Mouse (Mus musculus): ENCODE measurements around the gene 0610040J01Rik. TPM values are rescaled to one million over a fixed set of nuclear protein-coding genes. Genes with fewer than 3 reads are reported as not detected.

0610040J01Rik gene
- polyA plus RNA-seq, 1 experiment from 2014 or later: 1.2 TPM

- H3K4me3 ChIP-seq: no peak overlapping the region
- no peaks in the 10 kb centered on the region for H3K4me1 ChIP-seq
- H3K36me3 ChIP-seq: peaks cover 8% of the 10 kb centered on the region
- no peak overlapping the region for H3K27ac ChIP-seq (replicated peaks)
- H3K9me3 ChIP-seq (replicated peaks): no peaks in the 10 kb centered on the region
- WGBS: 78% methylated on average over 4 of the region's 4 CpGs
- no peaks in the 10 kb centered on the region for H3K27me3 ChIP-seq (ENCODE audit: low read depth, poor library complexity, severe bottlenecking)
- DNase-seq (ENCODE audit: low spot score): no peak
Measured at GRCm38 (mm10) chr5:63918201-63918600, 106.0 kb downstream of the 0610040J01Rik start.

- WGBS: 82% methylated on average over 13 of the region's 13 CpGs
- DNase-seq (ENCODE audit: low spot score): no peak
- H3K36me3 ChIP-seq: peaks cover 50% of the 10 kb centered on the region
Measured at GRCm38 (mm10) chr5:63923305-63924025, 111.3 kb downstream of the 0610040J01Rik start.

GRCm38 (mm10) chr5:63925035-63925628, 113.0 kb downstream of the 0610040J01Rik start:
- no peak for DNase-seq (ENCODE audit: low spot score)
- H3K36me3 ChIP-seq: peaks cover 66% of the 10 kb centered on the region

More at GRCm38 (mm10) chr5:63923305-63924025, 111.3 kb downstream of the 0610040J01Rik start:
- Histone ChIP-seq H3K4me1 (no peaks in the 10 kb centered on the region), H3K9me3 (replicated peaks) (no peaks in the 10 kb centered on the region; the same call in 1 of the 2 replicates), H3K4me3 (no peak overlapping the region), H3K27me3 (ENCODE audit: low read depth, poor library complexity, severe bottlenecking) (no peaks in the 10 kb centered on the region), H3K27ac (replicated peaks) (no peak overlapping the region; the same call in 1 of the 2 replicates)

DNA sequence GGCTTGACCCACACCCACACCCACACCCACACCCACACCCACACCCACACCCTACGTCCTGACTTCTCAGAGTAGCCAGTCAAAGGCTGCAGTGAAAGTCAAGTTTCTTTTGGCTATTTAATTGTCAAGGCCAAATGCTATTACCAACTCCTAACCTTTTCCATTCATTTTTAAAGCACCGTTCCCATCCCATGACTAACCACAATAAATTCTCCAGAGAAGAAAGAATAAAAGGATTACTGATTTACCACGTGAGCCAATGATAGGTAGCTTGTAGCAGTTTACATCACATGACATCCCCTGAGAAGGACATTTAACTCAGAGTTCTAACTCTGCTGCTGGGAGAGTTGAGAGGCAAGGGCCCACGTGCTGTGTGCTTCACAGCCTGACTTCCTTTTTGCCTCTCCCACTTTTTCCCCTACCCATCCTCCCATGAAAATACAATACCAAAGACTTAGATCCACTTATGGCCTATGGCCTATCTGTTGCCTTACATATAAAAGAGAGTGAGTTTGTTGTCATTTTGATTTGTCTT, 118.7 kb downstream of the 0610040J01Rik start:
- H3K36me3 ChIP-seq: peaks cover 52% of the 10 kb centered on the region
- 83% methylated on average over 4 of the region's 4 CpGs for WGBS

More at GRCm38 (mm10) chr5:63925035-63925628, 113.0 kb downstream of the 0610040J01Rik start:
- 95% methylated on average over 14 of the region's 14 CpGs for WGBS
- H3K27ac ChIP-seq (replicated peaks): no peak overlapping the region
- no peak overlapping the region for H3K4me3 ChIP-seq
- no peaks in the 10 kb centered on the region; the same call in 1 of the 2 replicates for H3K9me3 ChIP-seq (replicated peaks)
- no peaks in the 10 kb centered on the region for H3K4me1 ChIP-seq
- no peaks in the 10 kb centered on the region for H3K27me3 ChIP-seq (ENCODE audit: low read depth, poor library complexity, severe bottlenecking)

GRCm38 (mm10) chr5:63932829-63933228, 120.7 kb downstream of the 0610040J01Rik start:
- H3K36me3 ChIP-seq: peaks cover 44% of the 10 kb centered on the region

More for the DNA sequence above, 118.7 kb downstream of the 0610040J01Rik start:
- Histone ChIP-seq H3K4me1 (0 out of 2 replicates have a peak, but pooled peaks cover 4% of the 10 kb centered on the region), H3K27ac (replicated peaks) (no peak overlapping the region), H3K27me3 (ENCODE audit: low read depth, poor library complexity, severe bottlenecking) (no peaks in the 10 kb centered on the region), H3K4me3 (no peak overlapping the region), H3K9me3 (replicated peaks) (no peaks in the 10 kb centered on the region; the same call in 1 of the 2 replicates)
- no peak for DNase-seq (ENCODE audit: low spot score)

GRCm38 (mm10) chr5:63935581-63935980, 123.4 kb downstream of the 0610040J01Rik start:
- Histone ChIP-seq H3K4me1 (peaks cover 16% of the 10 kb centered on the region), H3K27me3 (ENCODE audit: low read depth, poor library complexity, severe bottlenecking) (no peaks in the 10 kb centered on the region), H3K27ac (replicated peaks) (no peak overlapping the region), H3K36me3 (peaks cover 21% of the 10 kb centered on the region), H3K4me3 (no peak overlapping the region), H3K9me3 (replicated peaks) (no peaks in the 10 kb centered on the region)
- no peak for DNase-seq (ENCODE audit: low spot score)
- WGBS: 93% methylated on average over 6 of the region's 6 CpGs

More at GRCm38 (mm10) chr5:63932829-63933228, 120.7 kb downstream of the 0610040J01Rik start:
- Histone ChIP-seq H3K27ac (replicated peaks) (no peak overlapping the region), H3K9me3 (replicated peaks) (no peaks in the 10 kb centered on the region; the same call in 1 of the 2 replicates), H3K27me3 (ENCODE audit: low read depth, poor library complexity, severe bottlenecking) (no peaks in the 10 kb centered on the region), H3K4me3 (no peak overlapping the region), H3K4me1 (peaks cover 11% of the 10 kb centered on the region)
- no peak for DNase-seq (ENCODE audit: low spot score)
- WGBS: 55% methylated on average over 10 of the region's 10 CpGs

DNA sequence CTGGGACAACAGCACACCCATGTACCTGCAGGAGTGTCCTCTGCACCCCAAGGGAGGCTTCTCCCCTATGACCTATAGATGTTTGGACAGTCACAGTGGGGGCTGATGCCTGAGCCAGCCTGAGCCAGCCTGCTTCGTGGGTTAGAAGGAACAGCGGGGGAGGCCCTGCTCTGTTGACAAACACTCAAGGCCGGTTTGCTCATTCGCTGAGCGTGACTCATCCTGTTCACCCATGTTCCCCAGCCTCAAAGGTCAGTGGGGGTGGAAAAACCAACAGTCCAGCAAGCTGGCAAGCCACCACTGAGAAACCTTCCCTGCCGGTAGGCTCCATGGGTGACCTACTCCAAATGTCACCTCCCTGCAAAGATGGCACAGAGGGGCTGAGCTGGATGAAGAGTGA, 124.6 kb downstream of the 0610040J01Rik start:
- no peak for DNase-seq (ENCODE audit: low spot score)
- Histone ChIP-seq H3K4me1 (peaks cover 16% of the 10 kb centered on the region), H3K9me3 (replicated peaks) (no peaks in the 10 kb centered on the region), H3K27ac (replicated peaks) (no peak overlapping the region), H3K4me3 (no peak overlapping the region), H3K36me3 (peaks cover 21% of the 10 kb centered on the region), H3K27me3 (ENCODE audit: low read depth, poor library complexity, severe bottlenecking) (no peaks in the 10 kb centered on the region)
- 51% methylated on average over 6 of the region's 6 CpGs for WGBS

- WGBS: 85% methylated on average over 4 of the region's 4 CpGs
- no peak overlapping the region for H3K4me3 ChIP-seq
- H3K9me3 ChIP-seq (replicated peaks): no peaks in the 10 kb centered on the region
- peaks cover 21% of the 10 kb centered on the region for H3K36me3 ChIP-seq
- no peaks in the 10 kb centered on the region for H3K27me3 ChIP-seq (ENCODE audit: low read depth, poor library complexity, severe bottlenecking)
- H3K27ac ChIP-seq (replicated peaks): peak overlapping the region; percentile 52
- no peak for DNase-seq (ENCODE audit: low spot score)
- peaks cover 12% of the 10 kb centered on the region for H3K4me1 ChIP-seq
Measured at GRCm38 (mm10) chr5:63938575-63938974, 126.4 kb downstream of the 0610040J01Rik start.

DNA sequence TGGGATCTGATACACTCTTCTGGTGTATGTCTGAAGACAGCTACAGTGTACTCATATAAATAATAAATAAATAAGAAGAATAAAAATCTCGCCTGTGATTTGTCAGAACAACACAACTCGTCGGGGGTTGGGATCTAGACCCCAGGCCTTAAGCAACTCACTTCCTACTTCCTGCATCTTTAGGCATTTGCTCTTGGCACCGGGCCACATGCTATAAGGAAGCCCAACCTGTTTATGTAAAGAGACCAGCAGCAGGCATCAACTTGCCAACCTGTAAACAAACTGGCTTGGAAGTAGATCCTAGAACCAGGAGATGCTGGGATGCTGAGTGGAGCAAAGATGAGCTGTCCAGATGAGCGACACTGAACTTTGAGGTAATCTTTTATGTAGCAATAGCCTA, 129.7 kb downstream of the 0610040J01Rik start:
- no peak overlapping the region for H3K27ac ChIP-seq (replicated peaks)
- H3K27me3 ChIP-seq (ENCODE audit: low read depth, poor library complexity, severe bottlenecking): no peaks in the 10 kb centered on the region
- H3K4me3 ChIP-seq: no peak overlapping the region
- H3K4me1 ChIP-seq: peaks cover 16% of the 10 kb centered on the region
- H3K36me3 ChIP-seq: peaks cover 2% of the 10 kb centered on the region; the same call in 1 of the 2 replicates
- WGBS: 80% methylated on average over 5 of the region's 5 CpGs
- H3K9me3 ChIP-seq (replicated peaks): no peaks in the 10 kb centered on the region
- no peak for DNase-seq (ENCODE audit: low spot score)

GRCm38 (mm10) chr5:63943291-63943690, 131.1 kb downstream of the 0610040J01Rik start:
- no peaks in the 10 kb centered on the region for H3K9me3 ChIP-seq (replicated peaks)
- no peaks in the 10 kb centered on the region for H3K36me3 ChIP-seq
- H3K4me3 ChIP-seq: no peak overlapping the region
- WGBS: 93% methylated on average over 9 of the region's 9 CpGs
- H3K4me1 ChIP-seq: peaks cover 17% of the 10 kb centered on the region
- H3K27ac ChIP-seq (replicated peaks): no peak overlapping the region
- no peaks in the 10 kb centered on the region for H3K27me3 ChIP-seq (ENCODE audit: low read depth, poor library complexity, severe bottlenecking)
- DNase-seq (ENCODE audit: low spot score): no peak

DNA sequence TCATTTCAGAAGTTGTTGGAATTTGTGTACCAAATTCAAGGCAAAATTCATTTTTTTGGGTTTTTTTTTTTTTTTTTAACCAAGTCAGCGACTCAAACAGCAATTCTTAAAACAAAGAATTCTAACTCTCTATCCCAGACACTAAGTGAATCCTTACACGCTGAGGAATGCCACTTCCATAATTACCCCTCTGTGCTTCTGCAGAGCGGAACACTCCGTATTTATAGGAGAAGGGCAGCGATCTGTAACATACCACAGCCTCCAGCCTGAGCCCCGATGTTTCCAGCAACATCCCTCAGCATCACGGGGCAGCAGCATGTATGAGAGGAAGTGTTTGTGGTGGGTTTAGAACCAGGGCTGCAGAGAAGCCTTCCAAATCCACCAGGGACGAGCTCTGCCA, 135.4 kb downstream of the 0610040J01Rik start:
- 55% methylated on average over 8 of the region's 8 CpGs for WGBS
- Histone ChIP-seq H3K36me3 (no peaks in the 10 kb centered on the region), H3K4me1 (peaks cover 31% of the 10 kb centered on the region), H3K9me3 (replicated peaks) (no peaks in the 10 kb centered on the region), H3K4me3 (no peak overlapping the region), H3K27ac (replicated peaks) (no peak overlapping the region), H3K27me3 (ENCODE audit: low read depth, poor library complexity, severe bottlenecking) (no peaks in the 10 kb centered on the region)
- no peak for DNase-seq (ENCODE audit: low spot score)

DNA sequence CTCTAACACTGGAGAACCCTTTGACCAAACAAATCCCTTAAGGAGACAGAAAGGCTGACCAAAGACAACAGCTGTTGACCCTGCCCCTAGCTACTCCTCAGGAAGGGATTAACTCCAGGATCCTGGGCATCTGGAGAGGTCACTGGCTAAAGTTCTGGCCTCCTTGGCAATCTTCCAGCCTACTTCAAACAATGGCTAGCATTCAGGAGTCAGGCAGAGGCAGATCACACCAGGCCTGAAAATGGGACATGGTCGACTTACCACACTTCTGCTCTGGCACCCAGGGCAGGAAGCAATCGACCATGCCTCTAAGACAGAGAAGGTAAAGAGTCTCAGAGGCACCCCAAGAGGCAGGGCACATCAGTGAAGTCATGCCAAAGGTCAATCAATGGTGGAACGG, 137.0 kb downstream of the 0610040J01Rik start:
- 25% methylated on average over 3 of the region's 3 CpGs for WGBS
- 0 out of 2 replicates have a peak overlapping the region, but pooled peaks have one; percentile 23 for H3K27ac ChIP-seq (replicated peaks)
- H3K4me1 ChIP-seq: peaks cover 31% of the 10 kb centered on the region
- DNase-seq (ENCODE audit: low spot score): peak; percentile 27
- H3K9me3 ChIP-seq (replicated peaks): no peaks in the 10 kb centered on the region
- H3K27me3 ChIP-seq (ENCODE audit: low read depth, poor library complexity, severe bottlenecking): no peaks in the 10 kb centered on the region
- H3K36me3 ChIP-seq: no peaks in the 10 kb centered on the region
- H3K4me3 ChIP-seq: no peak overlapping the region

All from midbrain, embryonic 10.5 days (tissue).